In genomic region chr19:27363891-27364290, GRCm38 (mm10) we compare ENCODE assay signal across 9 mouse cellular contexts. TPM values are rescaled to one million over a fixed set of nuclear protein-coding genes. Genes with fewer than 3 reads are reported as not detected.
DNase-seq lines count a peak whose midpoint lies in the region; ATAC-seq lines count a peak whose summit lies in the region.
"Had no signal": no experiment of that assay in that cellular context is flagged by ENCODE, and none has a peak within 500 bp of the region (broad histone marks: within the 10 kb centered on the region; RNA-seq: fewer than 3 reads in every experiment).

No protein-coding gene starts in this region.

- H3K4me3 ChIP-seq in heart, embryonic 14.5 days (ENCODE audit: control insufficient read depth in 1 of 2, insufficient read depth in 1 of 2, low read depth in 1 of 2, low read length in 2 of 2) = peak overlapping the region in 1 of 2 experiments; percentile 20; a peak in 1 of 4 replicates
- no peak overlapping the region for H3K4me3 ChIP-seq in embryonic facial prominence, embryonic 13.5 days
- H3K4me3 ChIP-seq in liver, embryonic 16.5 days (ENCODE audit: low read depth, low read length) = no peak overlapping the region

- H3K27me3 ChIP-seq in heart, embryonic 14.5 days (ENCODE audit: control insufficient read depth, insufficient read depth, low read length) = no peaks in the 10 kb centered on the region
- no peaks in the 10 kb centered on the region for H3K27me3 ChIP-seq in embryonic facial prominence, embryonic 13.5 days
- H3K27me3 ChIP-seq in liver, embryonic 16.5 days (ENCODE audit: control insufficient read depth, insufficient read depth, low read depth, low read length) = no peaks in the 10 kb centered on the region

- no peak for DNase-seq in heart, postnatal 14 days
- peak; percentile 28 for DNase-seq in 3134 (ENCODE audit: extremely low read depth, insufficient read length, low spot score)
- DNase-seq in thymus, postnatal 36 days = no peak
- DNase-seq in gastrocnemius, postnatal 25 days = no peak
- no peak for DNase-seq in left cerebral cortex, postnatal 4 days

- H3K4me2 ChIP-seq in heart, embryonic 14.5 days (ENCODE audit: low read length) = peak overlapping the region; percentile 58
- peak overlapping the region; percentile 46 for H3K4me2 ChIP-seq in embryonic facial prominence, embryonic 13.5 days
- H3K4me2 ChIP-seq in liver, embryonic 16.5 days (ENCODE audit: low read depth, low read length) = peak overlapping the region; percentile 36; the same call in 1 of the 2 replicates

- no peak for ATAC-seq in heart, embryonic 14.5 days (ENCODE audit: insufficient number of reproducible peaks, insufficient read depth, low FRiP score, low read depth)
- ATAC-seq in embryonic facial prominence, embryonic 13.5 days (ENCODE audit: insufficient number of reproducible peaks, insufficient read depth, low FRiP score, low TSS enrichment, low read depth) = no peak
- no peak for ATAC-seq in liver, embryonic 16.5 days (ENCODE audit: low read depth)

- peaks cover 3% of the 10 kb centered on the region; the same call in 1 of the 2 replicates for H3K9me3 ChIP-seq in heart, embryonic 14.5 days (ENCODE audit: control insufficient read depth, low read length)
- no peaks in the 10 kb centered on the region for H3K9me3 ChIP-seq in embryonic facial prominence, embryonic 13.5 days
- no peaks in the 10 kb centered on the region for H3K9me3 ChIP-seq in liver, embryonic 16.5 days (replicated peaks; ENCODE audit: control insufficient read depth, low read length)

- intact Hi-C loops in heart, postnatal 14 days (cut with DNase I) = no loop called here
- intact Hi-C loops in left cerebral cortex, postnatal 4 days (cut with DNase I) = no loop called here

- H3K4me1 ChIP-seq in heart, embryonic 14.5 days (ENCODE audit: control insufficient read depth in 2 of 2, insufficient read depth in 2 of 2, low read length in 2 of 2) = peaks cover 6 to 7% of the 10 kb centered on the region in 2 experiments; a peak in 3 of 4 replicates
- H3K4me1 ChIP-seq in embryonic facial prominence, embryonic 13.5 days = peaks cover 7% of the 10 kb centered on the region
- H3K4me1 ChIP-seq in liver, embryonic 16.5 days (ENCODE audit: control insufficient read depth, low read depth, low read length) = no peaks in the 10 kb centered on the region

- H3K27ac ChIP-seq in heart, embryonic 14.5 days (replicated peaks in 1 of 2; ENCODE audit: control insufficient read depth in 1 of 2, insufficient read depth in 1 of 2, low read depth in 2 of 2, low read length in 2 of 2) = peak overlapping the region in 1 of 2 experiments; percentile 48; a peak in 2 of 4 replicates
- H3K27ac ChIP-seq in embryonic facial prominence, embryonic 13.5 days = no peak overlapping the region
- H3K27ac ChIP-seq in liver, embryonic 16.5 days (ENCODE audit: low read length) = no peak overlapping the region

- no peak overlapping the region for H3K9ac ChIP-seq in heart, embryonic 14.5 days (ENCODE audit: low read length)
- no peak overlapping the region for H3K9ac ChIP-seq in embryonic facial prominence, embryonic 13.5 days
- H3K9ac ChIP-seq in liver, embryonic 16.5 days (ENCODE audit: low read depth, low read length) = no peak overlapping the region

- H3K36me3 ChIP-seq in heart, embryonic 14.5 days (ENCODE audit: control insufficient read depth, insufficient read depth, low read length) = no peaks in the 10 kb centered on the region
- H3K36me3 ChIP-seq in embryonic facial prominence, embryonic 13.5 days = no peaks in the 10 kb centered on the region
- no peaks in the 10 kb centered on the region for H3K36me3 ChIP-seq in liver, embryonic 16.5 days (ENCODE audit: control insufficient read depth, insufficient read depth)

- 72% methylated on average over 4 of the region's 4 CpGs for WGBS in heart, embryonic 14.5 days
- 60% methylated on average over 4 of the region's 4 CpGs for WGBS in embryonic facial prominence, embryonic 13.5 days
- 48% methylated on average over 4 of the region's 4 CpGs for WGBS in liver, embryonic 16.5 days (ENCODE audit: insufficient replicate concordance)

RNA-seq across cellular contexts. Expression of gene Kcnv2, which starts 41.5 kb away (rescaled TPM):
- polyA plus RNA-seq in heart, embryonic 14.5 days (2014; fragmentation: Nextera tagmentation; extraction: Ambion mirVana) = 0.07 and 0.08 TPM in 2 replicates
- 1 to 10 TPM in 1 of 2 experiments, under 1 TPM in 1; 0.41 to 1.2 TPM for total RNA-seq in heart, postnatal 14 days (2021)
- 0.06 and 0.28 TPM in 2 replicates for polyA plus RNA-seq in embryonic facial prominence, embryonic 13.5 days (2015; fragmentation: Nextera tagmentation; extraction: Ambion mirVana)
- polyA plus RNA-seq in liver, embryonic 16.5 days (2015; fragmentation: Nextera tagmentation; extraction: Ambion mirVana) = not detected in 2 replicates
- under 1 TPM; 0.05 TPM for total RNA-seq in gastrocnemius, postnatal 25 days (2021)
- total RNA-seq in left cerebral cortex, postnatal 4 days (2021) = under 1 TPM in 1 of 2 experiments, not detected in 1; 0.08 TPM
- polyA plus RNA-seq: neural tube, embryonic 11.5 days had no signal
